Mouse (Mus musculus): ENCODE results near the gene AW146154. TPM values are rescaled to one million over a fixed set of nuclear protein-coding genes. Genes with fewer than 3 reads are reported as not detected.
"Not testable (repeated sequence)": the region's sequence is repeated elsewhere in the genome, so short reads cannot be mapped to it uniquely, and the experiment has no call there.

Gene AW146154
- polyA plus RNA-seq (2012; rRNA removed) = 3.9 and 4.7 TPM in 2 replicates

- Histone ChIP-seq H3K4me1 (ENCODE audit: control insufficient read depth, insufficient read depth, low read length) (no peaks in the 10 kb centered on the region), H3K27me3 (replicated peaks; ENCODE audit: control insufficient read depth, insufficient read depth, low read length) (no peaks in the 10 kb centered on the region; the same call in 1 of the 2 replicates), H3K36me3 (ENCODE audit: control insufficient read depth, insufficient read depth, low read length) (no peaks in the 10 kb centered on the region), H3K4me3 (ENCODE audit: insufficient read depth, low read depth, low read length) (peak within 1 kb of the TSS; percentile 99), H3K27ac (ENCODE audit: insufficient read depth, low read depth, low read length) (peak within 1 kb of the TSS; percentile 96)
- under 1% methylated on average over 18 of the region's 18 CpGs for WGBS
- TF ChIP-seq POLR2A (IDR thresholded peaks at IDR 0.05; ENCODE audit: low read depth, low read length) (peak; percentile 47), CTCF (conservative IDR thresholded peaks at IDR 0.05; ENCODE audit: insufficient read depth, insufficient read length, low read depth, low read length) (no peak)
- peak; percentile 100 for DNase-seq
Observed at GRCm38 (mm10) chr7:41499389-41500049, at the start of gene AW146154, which contains the start of gene Gm20449. Gene AW146154, minus strand, starts transcription at chr7:41499890. Gene Gm20449, minus strand, starts transcription at chr7:41499417.

- no peaks in the 10 kb centered on the region for H3K36me3 ChIP-seq (ENCODE audit: control insufficient read depth, insufficient read depth, low read length)
- H3K27me3 ChIP-seq (replicated peaks; ENCODE audit: control insufficient read depth, insufficient read depth, low read length) = no peaks in the 10 kb centered on the region
- DNase-seq = no peak
- TF ChIP-seq CTCF (conservative IDR thresholded peaks at IDR 0.05; ENCODE audit: insufficient read depth, insufficient read length, low read depth, low read length) (no peak), POLR2A (IDR thresholded peaks at IDR 0.05; ENCODE audit: low read depth, low read length) (no peak)
- 95% methylated on average over 3 of the region's 3 CpGs for WGBS
- H3K27ac ChIP-seq (ENCODE audit: insufficient read depth, low read depth, low read length) = no peak overlapping the region
- no peak overlapping the region for H3K4me3 ChIP-seq (ENCODE audit: insufficient read depth, low read depth, low read length)
- H3K4me1 ChIP-seq (ENCODE audit: control insufficient read depth, insufficient read depth, low read length) = no peaks in the 10 kb centered on the region
Observed at GRCm38 (mm10) chr7:41512672-41513071, 13.0 kb upstream of the AW146154 start.

GRCm38 (mm10) chr7:41512207-41512606 lies 12.5 kb upstream of the AW146154 start:
- WGBS = 3% methylated on average over 1 of the region's 1 CpGs
- H3K4me3 ChIP-seq (ENCODE audit: insufficient read depth, low read depth, low read length) = no peak overlapping the region
- no peaks in the 10 kb centered on the region for H3K36me3 ChIP-seq (ENCODE audit: control insufficient read depth, insufficient read depth, low read length)
- TF ChIP-seq POLR2A (IDR thresholded peaks at IDR 0.05; ENCODE audit: low read depth, low read length) = no peak
- TF ChIP-seq CTCF (conservative IDR thresholded peaks at IDR 0.05; ENCODE audit: insufficient read depth, insufficient read length, low read depth, low read length) = no peak
- no peak for DNase-seq
- H3K27ac ChIP-seq (ENCODE audit: insufficient read depth, low read depth, low read length) = no peak overlapping the region
- no peaks in the 10 kb centered on the region for H3K27me3 ChIP-seq (replicated peaks; ENCODE audit: control insufficient read depth, insufficient read depth, low read length)
- H3K4me1 ChIP-seq (ENCODE audit: control insufficient read depth, insufficient read depth, low read length) = no peaks in the 10 kb centered on the region

GRCm38 (mm10) chr7:41502402-41502801 lies 2.7 kb upstream of the AW146154 start:
- 57% methylated on average over 1 of the region's 1 CpGs for WGBS
- Histone ChIP-seq H3K36me3 (ENCODE audit: control insufficient read depth, insufficient read depth, low read length) (no peaks in the 10 kb centered on the region), H3K4me1 (ENCODE audit: control insufficient read depth, insufficient read depth, low read length) (no peaks in the 10 kb centered on the region), H3K4me3 (ENCODE audit: insufficient read depth, low read depth, low read length) (no peak overlapping the region), H3K27ac (ENCODE audit: insufficient read depth, low read depth, low read length) (no peak overlapping the region), H3K27me3 (replicated peaks; ENCODE audit: control insufficient read depth, insufficient read depth, low read length) (no peaks in the 10 kb centered on the region; the same call in 1 of the 2 replicates)
- no peak for DNase-seq
- TF ChIP-seq CTCF (conservative IDR thresholded peaks at IDR 0.05; ENCODE audit: insufficient read depth, insufficient read length, low read depth, low read length) (peak; percentile 17; the same call in 1 of the 2 replicates), POLR2A (IDR thresholded peaks at IDR 0.05; ENCODE audit: low read depth, low read length) (no peak)

GRCm38 (mm10) chr7:41500151-41500934 lies 653 bp upstream of the AW146154 start:
- peak; percentile 89 for DNase-seq
- 17% methylated on average over 22 of the region's 22 CpGs for WGBS
- H3K27ac ChIP-seq (ENCODE audit: insufficient read depth, low read depth, low read length) = peak overlapping the region; percentile 36; the same call in 1 of the 2 replicates
- H3K27me3 ChIP-seq (replicated peaks; ENCODE audit: control insufficient read depth, insufficient read depth, low read length) = no peaks in the 10 kb centered on the region; the same call in 1 of the 2 replicates
- H3K36me3 ChIP-seq (ENCODE audit: control insufficient read depth, insufficient read depth, low read length) = no peaks in the 10 kb centered on the region
- TF ChIP-seq POLR2A (IDR thresholded peaks at IDR 0.05; ENCODE audit: low read depth, low read length) (no peak), CTCF (conservative IDR thresholded peaks at IDR 0.05; ENCODE audit: insufficient read depth, insufficient read length, low read depth, low read length) (peak; percentile 26; the same call in 1 of the 2 replicates)
- H3K4me3 ChIP-seq (ENCODE audit: insufficient read depth, low read depth, low read length) = peak overlapping the region; percentile 99
- no peaks in the 10 kb centered on the region for H3K4me1 ChIP-seq (ENCODE audit: control insufficient read depth, insufficient read depth, low read length)

GRCm38 (mm10) chr7:41499018-41499388 lies 687 bp downstream of the AW146154 start:
- H3K36me3 ChIP-seq (ENCODE audit: control insufficient read depth, insufficient read depth, low read length); DNase-seq; H3K27me3 ChIP-seq (replicated peaks; ENCODE audit: control insufficient read depth, insufficient read depth, low read length); H3K4me1 ChIP-seq (ENCODE audit: control insufficient read depth, insufficient read depth, low read length): not testable (repeated sequence)
- peak overlapping the region; percentile 99 for H3K4me3 ChIP-seq (ENCODE audit: insufficient read depth, low read depth, low read length)
- under 1% methylated on average over 6 of the region's 6 CpGs for WGBS
- H3K27ac ChIP-seq (ENCODE audit: insufficient read depth, low read depth, low read length) = peak overlapping the region; percentile 8; the same call in 1 of the 2 replicates

- not testable (repeated sequence) for H3K27ac ChIP-seq (ENCODE audit: insufficient read depth, low read depth, low read length); H3K4me1 ChIP-seq (ENCODE audit: control insufficient read depth, insufficient read depth, low read length); DNase-seq; H3K27me3 ChIP-seq (replicated peaks; ENCODE audit: control insufficient read depth, insufficient read depth, low read length); H3K4me3 ChIP-seq (ENCODE audit: insufficient read depth, low read depth, low read length); H3K36me3 ChIP-seq (ENCODE audit: control insufficient read depth, insufficient read depth, low read length)
- WGBS = 75% methylated on average over 4 of the region's 4 CpGs
Observed at GRCm38 (mm10) chr7:41498464-41498863, 1.2 kb downstream of the AW146154 start.
